Mouse (Mus musculus) ES-CJ7 (cell line): ENCODE measurements around the gene Ralgapb.
A peak's percentile ranks its signal among the peaks of the same experiment; 100 is the strongest.

Experiments
- DNase-seq: peaks from one replicate; pipeline ENCODE4 v3.0.0; 2011; ENCODE audit warnings: low read depth, low spot score

Ralgapb gene

DNA sequence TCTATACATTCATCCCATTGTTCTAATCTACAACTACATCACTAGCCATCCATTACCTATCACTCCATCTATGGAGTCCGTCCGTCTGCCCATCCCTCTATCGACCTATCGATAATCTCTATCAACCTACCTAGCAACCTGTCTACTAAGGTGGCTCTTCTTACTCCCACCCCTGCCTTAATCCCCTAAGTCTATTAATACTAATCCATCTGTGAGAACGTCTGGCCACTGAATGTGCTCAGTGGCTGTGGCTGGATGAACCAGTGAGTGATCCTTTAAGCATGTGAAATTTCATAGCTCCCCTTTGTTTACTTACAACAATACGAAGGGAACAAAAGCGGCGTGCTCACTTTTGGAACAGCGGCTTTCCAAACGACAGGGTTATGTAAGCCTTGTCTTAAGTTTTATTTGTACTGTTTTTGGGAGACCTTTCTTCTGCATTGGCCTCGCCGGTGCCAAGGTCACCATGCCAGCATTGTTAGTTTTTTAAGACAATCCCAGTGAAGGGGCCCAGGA, 104.2 kb downstream of the Ralgapb start:
- DNase-seq, result no peak

DNA sequence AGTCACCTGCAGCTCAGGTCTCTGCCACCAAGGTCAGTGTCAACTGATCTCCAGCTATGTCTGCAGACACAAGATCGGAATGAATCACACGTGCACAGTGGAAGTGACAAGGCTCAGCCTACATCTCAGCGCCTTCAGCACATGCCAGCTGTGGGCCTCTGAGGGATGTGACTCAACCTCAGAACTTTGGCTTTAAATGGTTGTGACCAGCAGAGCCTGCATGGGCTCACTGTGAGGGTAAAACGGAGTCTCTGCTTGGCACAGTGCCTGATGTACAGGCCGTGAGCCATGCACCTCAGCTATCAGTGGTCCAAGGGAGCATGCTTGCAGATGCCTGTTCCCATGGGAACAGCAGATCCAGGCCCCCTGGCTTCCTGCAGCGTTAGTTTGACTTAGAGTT, 108.9 kb downstream of the Ralgapb start:
- no peak for DNase-seq

DNA sequence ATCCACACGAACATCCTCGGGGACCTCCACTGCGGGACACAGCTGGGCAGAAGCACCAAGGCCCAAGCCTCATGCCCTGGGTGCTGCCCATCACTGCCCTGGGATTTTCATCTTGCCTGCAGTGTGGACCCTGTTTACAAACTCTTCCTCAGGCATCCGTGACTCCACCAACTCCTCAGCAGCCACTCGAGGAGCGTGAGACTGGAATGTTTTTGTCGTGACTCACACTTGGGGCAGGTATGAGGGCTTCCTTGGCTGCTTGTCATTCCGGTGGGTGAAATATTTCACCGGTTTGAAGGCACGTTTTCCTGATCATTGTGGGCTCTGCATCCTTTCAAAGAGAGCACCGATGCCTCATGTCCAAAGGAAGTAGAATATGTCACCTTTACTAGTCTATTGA, 109.4 kb downstream of the Ralgapb start:
- DNase-seq, result no peak

DNA sequence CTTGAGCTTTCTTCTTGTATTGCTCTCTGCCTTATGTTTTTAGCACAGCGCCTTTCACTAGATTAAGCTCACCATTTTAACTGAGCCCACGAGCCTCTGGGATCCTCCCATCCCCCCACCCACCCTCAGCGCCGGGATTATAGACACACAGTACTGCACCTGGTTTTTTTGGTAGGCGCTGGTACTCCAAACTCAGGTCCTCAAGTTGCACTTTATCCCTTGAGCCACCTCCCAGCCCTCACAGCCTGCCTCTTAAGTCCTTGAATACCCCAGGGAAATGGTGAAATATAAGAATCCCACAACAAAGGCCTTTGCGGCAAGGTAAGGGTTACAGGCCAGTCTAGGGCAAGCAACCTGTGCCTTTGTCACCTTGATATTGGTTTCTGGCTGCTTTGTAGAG, 110.2 kb downstream of the Ralgapb start:
- DNase-seq, result no peak

DNA sequence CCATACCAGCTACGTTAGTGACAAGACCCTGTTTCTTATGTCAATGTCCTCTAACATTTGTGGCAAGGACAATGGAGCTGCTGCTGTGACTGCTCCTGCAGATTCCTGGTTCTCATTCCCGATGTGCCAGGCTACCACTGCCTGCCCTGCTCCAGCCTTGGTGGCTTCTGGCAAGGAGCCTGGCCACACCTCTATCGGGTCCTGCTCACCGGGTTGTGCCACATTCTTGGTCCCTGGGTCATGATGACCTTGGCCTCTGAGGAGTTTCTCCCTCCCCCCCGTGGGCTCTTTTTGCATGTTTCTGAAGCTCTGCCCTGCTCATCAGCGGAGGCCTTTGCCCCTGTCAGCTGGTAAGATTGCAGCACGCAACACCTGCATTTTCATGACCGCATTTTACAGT, 113.4 kb downstream of the Ralgapb start:
- DNase-seq, result no peak

DNA sequence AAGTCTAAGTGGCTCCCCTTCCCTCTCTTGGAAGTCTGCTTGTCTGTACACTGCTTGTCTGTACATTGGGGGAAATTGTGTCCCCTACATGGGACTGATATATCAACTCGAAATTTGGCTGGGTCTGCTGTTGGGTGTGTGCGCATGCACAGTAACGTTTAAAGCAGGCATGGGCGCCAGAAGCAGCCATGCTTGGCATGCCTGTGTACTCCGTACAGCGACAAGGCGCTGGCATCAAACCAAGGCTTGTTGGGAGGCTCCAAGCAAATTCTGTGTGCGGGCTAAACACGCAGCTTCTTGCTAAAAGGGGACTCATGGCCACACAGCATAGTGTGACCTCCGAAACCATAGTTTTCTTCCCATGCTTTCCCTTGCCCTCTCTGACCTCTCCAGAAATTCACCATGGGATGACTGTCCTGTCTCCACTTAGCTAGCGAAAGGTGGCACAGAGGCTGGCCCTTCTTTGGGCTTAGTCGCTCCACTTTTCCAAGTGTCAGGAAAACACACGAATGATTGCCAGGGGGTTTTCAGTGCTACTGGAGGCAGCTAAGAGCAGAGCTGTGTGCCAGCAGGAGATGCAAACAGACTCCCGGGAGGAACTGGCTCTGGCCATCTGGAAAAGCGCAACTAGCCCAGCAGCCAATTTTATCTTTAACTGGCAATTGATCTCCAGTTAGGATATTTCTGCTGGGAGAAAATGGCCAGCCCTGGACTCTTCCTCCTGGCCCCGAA, 114.6 kb downstream of the Ralgapb start:
- DNase-seq, result no peak

DNA sequence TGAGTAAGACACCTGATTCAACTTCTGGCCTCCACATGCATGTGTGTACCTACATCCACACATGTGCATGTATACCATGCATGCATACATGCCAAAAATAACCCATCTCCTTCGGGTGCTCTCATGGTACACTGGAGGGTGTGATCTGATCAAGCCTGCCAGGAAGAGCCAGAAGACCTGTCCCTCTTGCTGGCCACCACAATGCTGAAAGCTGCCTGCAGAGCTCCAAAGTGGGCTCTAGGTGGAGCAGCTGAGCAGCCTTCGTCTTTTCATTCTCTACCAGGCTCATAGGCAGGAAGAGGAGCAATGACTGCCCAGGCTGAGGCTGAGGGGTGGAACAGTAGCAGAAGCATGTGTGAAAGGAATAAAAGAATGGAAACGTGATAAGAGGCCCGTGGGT, 124.4 kb downstream of the Ralgapb start:
- DNase-seq, result peak; percentile 67

DNA sequence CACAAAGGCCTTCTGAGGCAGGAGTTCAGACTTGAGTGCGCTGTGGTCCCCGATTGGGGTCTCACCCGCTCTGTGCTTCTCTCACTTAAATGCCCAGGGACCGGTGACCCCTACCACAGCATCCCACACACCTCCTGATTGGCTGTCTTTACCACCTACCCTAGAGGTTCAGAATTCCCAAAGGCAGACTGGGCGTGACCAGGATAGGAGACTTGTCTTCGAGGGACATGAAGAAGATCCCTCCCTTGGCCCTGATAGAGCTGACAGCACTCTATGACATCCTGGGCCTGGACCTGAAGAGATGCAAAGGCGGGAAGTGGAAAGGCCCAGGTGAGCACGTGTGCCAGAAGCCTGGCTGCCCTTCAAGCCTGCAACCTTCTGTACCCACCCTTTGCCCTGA, 124.9 kb downstream of the Ralgapb start:
- no peak for DNase-seq

DNA sequence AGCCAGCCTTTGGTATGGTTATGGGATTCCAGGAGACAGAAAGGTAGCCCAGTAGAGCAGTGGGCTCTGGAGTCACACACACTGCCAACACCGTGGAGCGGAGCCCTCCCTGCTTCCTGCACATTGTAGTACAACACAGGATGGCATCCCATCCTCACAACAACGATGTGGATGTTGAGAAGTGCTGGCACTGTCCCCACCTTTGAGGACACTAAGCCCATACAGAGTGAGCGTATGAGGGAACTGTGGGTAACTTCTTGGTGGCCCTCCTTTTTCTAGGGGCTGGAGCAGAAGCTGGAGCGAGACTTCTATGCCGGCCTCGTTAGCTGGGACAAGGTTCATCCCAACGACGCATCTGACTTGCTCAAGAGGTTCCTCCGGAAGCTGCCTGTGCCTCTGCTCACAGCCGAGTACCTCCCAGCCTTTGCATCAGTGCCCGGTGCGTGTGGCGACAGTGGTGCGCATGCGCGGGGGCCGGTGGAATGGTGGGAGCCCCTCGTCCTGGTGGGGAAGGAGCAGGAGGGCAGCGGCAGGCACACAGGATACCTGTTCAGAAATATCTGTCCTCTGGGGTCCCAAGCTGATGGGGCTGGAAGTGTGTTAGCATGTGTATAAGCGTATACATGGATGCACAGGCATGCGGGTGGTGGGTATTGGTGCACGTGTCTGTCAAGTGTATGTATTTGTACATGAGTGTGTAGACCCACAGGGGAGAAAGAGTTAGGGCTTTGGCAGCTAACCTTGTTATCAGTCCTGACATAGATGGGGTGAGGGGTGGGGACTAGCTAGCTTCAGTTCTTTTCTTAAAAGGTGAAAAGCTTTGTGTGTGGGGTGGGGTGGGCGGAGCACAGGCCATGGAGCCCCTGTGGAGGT, 130.0 kb downstream of the Ralgapb start:
- peak; percentile 57 for DNase-seq

DNA sequence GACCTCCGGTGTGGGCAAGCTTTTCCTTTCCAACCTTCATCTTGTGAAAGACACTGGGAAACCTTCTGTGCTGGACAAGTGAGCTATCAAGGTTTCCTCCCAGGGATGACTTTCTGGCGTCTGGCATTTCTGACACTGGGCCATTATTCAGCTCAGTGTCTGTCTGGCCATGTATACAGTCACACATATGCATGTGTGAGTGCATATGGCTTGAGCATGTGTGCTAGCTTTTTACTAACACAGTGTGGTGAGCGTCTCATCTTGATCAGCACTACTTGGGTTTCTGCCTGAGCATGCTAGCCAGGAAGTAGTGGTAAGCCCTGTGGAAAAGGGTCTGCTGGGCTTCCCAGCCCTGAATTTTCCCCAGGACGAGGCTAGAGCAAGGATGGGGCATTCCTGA, 131.6 kb downstream of the Ralgapb start:
- DNase-seq, result no peak

DNA sequence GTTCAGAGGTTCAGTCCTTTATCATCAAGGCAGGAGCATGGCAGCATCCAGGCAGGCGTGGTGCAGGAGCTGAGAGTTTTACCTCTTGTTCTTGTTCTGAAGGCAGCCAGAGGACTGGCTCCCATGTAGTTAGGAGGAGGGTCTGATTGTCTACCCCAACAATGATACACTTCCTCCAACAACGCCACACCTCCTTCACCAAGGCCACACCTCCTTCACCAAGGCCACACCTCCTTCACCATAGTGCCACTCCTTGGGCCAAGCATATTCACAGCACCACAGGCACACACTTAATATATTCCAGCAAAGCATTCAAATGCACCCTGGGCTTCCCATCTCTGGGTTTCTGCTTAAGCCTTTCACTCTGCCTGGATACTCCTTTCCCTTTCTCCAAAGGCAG, 135.6 kb downstream of the Ralgapb start:
- DNase-seq, result peak; percentile 31

DNA sequence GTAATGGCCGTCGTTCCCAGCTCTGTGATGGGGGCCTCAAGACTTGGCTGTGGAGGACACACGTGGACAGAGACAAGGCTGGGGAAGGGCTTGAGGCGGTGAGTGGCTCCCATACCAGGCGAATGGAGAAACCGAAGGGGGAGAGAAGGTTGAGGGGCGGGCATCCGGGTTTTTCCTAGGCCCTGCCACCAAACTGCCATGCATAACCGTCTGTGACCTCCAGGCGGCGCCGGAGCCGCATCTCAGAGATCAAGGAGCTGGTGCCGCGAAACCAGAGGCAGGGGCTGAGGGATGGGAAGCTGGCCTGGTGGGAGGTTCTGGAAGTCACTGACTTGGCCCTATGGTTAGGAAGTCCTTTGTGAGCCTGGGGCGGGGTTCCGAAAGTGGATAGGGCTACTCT, 137.1 kb downstream of the Ralgapb start:
- peak; percentile 93 for DNase-seq
